Mouse (Mus musculus): ENCODE measurements around the gene Olfr1166.
"Not testable (repeated sequence)": the region's sequence is repeated elsewhere in the genome, so short reads cannot be mapped to it uniquely, and the experiment has no call there.

Gene Olfr1166

DNA sequence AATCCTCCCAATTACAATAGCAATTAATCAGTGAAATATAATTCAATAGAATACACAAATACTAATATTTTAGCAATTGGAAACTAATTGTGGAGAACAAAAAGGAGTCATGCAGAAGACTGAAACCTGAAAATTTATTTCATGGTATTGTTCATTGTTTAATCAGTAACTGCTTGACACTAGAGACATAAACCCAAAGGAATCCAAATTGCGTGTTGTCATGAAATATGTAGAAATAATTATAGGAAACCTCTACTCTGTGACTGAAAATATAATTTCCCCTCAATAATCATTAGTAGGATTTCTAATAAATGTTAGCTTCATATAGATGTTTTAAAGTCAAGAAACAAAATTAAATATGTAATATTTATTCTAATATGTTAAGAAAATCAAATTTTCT lies at the start of gene Olfr1166:
Olfr1166 (minus strand) TSS at position 101 of the 400 bp plus-strand sequence.
- DNase-seq (ENCODE audit: low spot score) = no peak

DNA sequence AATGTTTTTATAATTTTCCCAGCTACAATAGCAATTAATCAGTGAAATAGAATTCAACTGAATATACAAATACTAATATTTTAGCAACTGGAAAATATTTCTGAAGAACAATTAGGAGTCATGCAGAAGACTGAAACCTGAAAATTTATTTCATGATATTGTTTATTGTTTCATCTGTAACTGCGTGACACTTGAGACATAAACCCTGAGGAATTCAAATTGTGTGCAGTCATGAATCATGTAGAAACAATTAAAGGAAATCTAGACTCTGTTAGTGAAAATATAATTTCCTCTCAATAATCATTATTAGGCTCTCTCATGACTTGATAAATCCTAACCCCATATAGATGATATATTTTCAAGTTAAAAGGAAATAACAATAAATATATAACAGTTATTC lies 27.0 kb upstream of the Olfr1166 start, which contains the start of gene Olfr1167:
Olfr1167 (minus strand) TSS at position 101 of the 400 bp plus-strand sequence.
- not testable (repeated sequence) for DNase-seq (ENCODE audit: low spot score)

DNA sequence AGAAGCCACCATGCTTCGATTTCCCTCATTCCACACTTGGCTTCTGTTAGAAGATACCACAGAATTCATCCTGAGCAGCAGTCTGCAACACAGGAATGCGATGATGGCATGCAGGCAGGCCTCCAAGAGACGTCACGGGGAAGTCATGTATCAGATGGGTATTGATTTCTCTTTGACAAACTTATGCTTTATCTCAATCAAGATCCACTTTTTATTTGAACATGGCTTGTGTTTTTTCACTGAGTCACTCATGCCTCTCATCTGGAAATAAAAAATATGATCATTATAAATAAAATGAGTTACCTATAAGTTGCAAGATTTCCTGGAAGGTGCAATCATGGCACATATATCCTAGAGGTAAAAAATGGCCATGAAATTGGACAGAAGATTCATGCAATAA lies 34.2 kb downstream of the Olfr1166 start, which contains the start of gene Olfr1164:
Olfr1164 (minus strand) TSS at position 101 of the 400 bp plus-strand sequence.
- no peak for DNase-seq (ENCODE audit: low spot score)

Measured in ovary, postnatal 10 days (tissue).